Mouse (Mus musculus) forebrain, embryonic 14.5 days (tissue): ENCODE measurements at regions not wholly inside any gene's neighbourhood (a gene's known extent, or its start where the extent isn't known, plus 50 kb on each side); places are given as distances from the start of the nearest gene placed in this dataset.
A peak's percentile ranks its signal among the peaks of the same experiment; 100 is the strongest.

ENCODE experiments used
- ATAC-seq: fragments of 200-750 bp; cut with Nextera tagmentation; 2 replicates; pipeline ENCODE4 v1.8.0; 2017; ENCODE audit warnings: mild to moderate bottlenecking, moderate library complexity
- DNase-seq: peaks from one replicate; pipeline ENCODE4 v3.0.0-alpha.2; 2015; ENCODE audit warnings: low spot score
- H3K27ac ChIP-seq: fragments of 300-500 bp; sonication (generic); 2 replicates; pipeline ENCODE4 v1.5.1; 2014; ENCODE audit warnings: low read depth, mild to moderate bottlenecking, control low read depth, low read length, moderate library complexity
- H3K27me3 ChIP-seq: fragments of 300-500 bp; sonication (generic); replicated peaks from 2 replicates; pipeline ENCODE4 v1.6.1; 2014; ENCODE audit warnings: low read length, control low read depth, mixed read lengths; ENCODE audit not compliant: control insufficient read depth, insufficient read depth
- H3K36me3 ChIP-seq: fragments of 300-500 bp; sonication (generic); 2 replicates; pipeline ENCODE4 v1.6.1; 2014; ENCODE audit warnings: low read length, control low read depth; ENCODE audit not compliant: control insufficient read depth, insufficient read depth
- H3K4me1 ChIP-seq: fragments of 300-500 bp; sonication (generic); 2 replicates; pipeline ENCODE4 v1.6.1; 2014; ENCODE audit warnings: antibody characterized with exemption, low read length, control low read depth; ENCODE audit not compliant: control insufficient read depth, insufficient read depth
- H3K4me2 ChIP-seq: fragments of 300-500 bp; sonication (generic); 2 replicates; pipeline ENCODE4 v1.6.1; 2014; ENCODE audit warnings: mild to moderate bottlenecking, control low read depth, low read length
- H3K4me3 ChIP-seq: fragments of 300-500 bp; sonication (generic); 2 replicates; pipeline ENCODE4 v1.5.1; 2014; ENCODE audit warnings: low read depth, low read length, control low read depth
- H3K9ac ChIP-seq: fragments of 300-500 bp; sonication (generic); 2 replicates; pipeline ENCODE4 v1.6.1; 2014; ENCODE audit warnings: mild to moderate bottlenecking, low read length, control low read depth, moderate library complexity
- H3K9me3 ChIP-seq: fragments of 300-500 bp; sonication (generic); replicated peaks from 2 replicates; pipeline ENCODE4 v1.6.1; 2016; ENCODE audit warnings: low read length, control low read depth, mixed read lengths; ENCODE audit not compliant: control insufficient read depth
- WGBS: fragments of 180-500 bp; shearing (Covaris S2); extraction: QIAGEN DNeasy Blood & Tissue Kit; methylation state at CpG from one replicate; pipeline ENCODE4 v1.1.7; 2014; 5-methylcytosine and 5-hydroxymethylcytosine counted together

- H3K27ac ChIP-seq = no peak overlapping the region
- H3K9me3 ChIP-seq = no peaks in the 10 kb centered on the region
- no peak overlapping the region for H3K9ac ChIP-seq
- no peak overlapping the region for H3K4me2 ChIP-seq
- H3K4me3 ChIP-seq = no peak overlapping the region
- no peaks in the 10 kb centered on the region for H3K27me3 ChIP-seq
- ATAC-seq (no peak), DNase-seq (no peak)
- H3K36me3 ChIP-seq = no peaks in the 10 kb centered on the region
- WGBS = 50% methylated on average over 2 of the region's 2 CpGs
- no peaks in the 10 kb centered on the region for H3K4me1 ChIP-seq
Observed at GRCm38 (mm10) chr10:103692682-103693081, 325.1 kb downstream of the Slc6a15 start.

DNA sequence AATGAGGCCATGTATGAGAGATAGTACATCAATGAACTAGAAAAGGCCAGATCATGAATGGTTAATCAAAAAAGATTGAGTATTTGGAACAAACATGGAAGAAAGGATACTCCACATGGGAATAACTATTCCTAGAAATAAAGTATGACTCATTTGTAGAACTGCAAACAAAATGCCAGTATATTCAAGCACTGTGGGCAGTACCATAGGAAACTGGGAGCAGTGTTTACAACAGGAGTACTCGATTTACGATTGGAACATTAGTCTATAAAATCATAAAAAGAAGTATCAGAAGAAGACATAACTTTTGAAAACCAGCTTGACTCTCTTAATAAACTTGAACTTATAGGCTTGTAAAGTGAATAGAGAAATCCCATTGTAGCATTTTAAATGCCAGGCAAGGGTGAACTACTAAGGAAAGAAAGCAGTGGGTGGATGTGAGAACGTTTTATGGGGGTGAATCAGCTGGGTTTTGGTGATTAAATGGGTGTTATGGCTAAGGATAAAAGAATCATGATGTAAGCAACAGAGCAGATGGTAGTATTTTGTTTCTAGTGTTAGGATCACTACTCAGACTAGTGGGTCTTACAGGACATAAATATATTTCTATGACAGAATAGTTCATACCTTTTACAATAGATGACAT, 347.6 kb downstream of the Slc6a15 start:
- Histone ChIP-seq H3K27ac (no peak overlapping the region), H3K4me2 (no peak overlapping the region), H3K27me3 (no peaks in the 10 kb centered on the region), H3K4me3 (no peak overlapping the region), H3K36me3 (no peaks in the 10 kb centered on the region), H3K4me1 (no peaks in the 10 kb centered on the region), H3K9ac (no peak overlapping the region), H3K9me3 (no peaks in the 10 kb centered on the region)
- WGBS = 75% methylated on average over 3 of the region's 3 CpGs
- no peak for ATAC-seq
- no peak for DNase-seq

DNA sequence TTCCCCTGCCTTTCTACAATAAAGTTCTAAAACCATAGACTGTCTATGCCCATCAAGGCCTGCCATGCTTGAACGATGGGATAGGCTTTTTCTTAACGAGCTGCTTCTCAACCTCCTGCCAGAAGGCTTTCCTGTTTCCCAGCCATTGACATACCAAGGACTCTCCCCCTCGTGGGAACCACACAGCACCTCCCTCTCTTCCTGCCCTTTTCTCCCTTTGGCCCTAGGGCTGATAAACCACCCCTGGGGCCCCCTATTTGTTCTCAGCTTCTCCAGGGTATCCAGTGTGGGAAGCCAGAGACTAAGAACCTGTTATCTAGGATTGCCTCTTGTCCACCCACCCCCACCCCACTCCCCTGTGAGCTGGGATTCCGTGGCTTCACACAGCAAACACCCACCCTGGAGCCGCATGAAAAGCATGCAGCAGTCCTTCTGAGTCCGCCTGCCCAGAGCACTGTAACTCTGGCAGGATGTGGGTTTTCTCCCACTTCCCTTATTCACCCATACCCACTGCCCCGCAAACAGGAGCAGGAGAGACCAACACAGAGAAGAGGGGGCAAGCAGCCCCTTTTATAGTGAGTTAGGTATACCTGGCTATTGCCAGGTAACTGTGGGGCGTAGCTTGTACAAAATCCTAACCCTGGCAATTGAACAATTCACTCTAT, 351.5 kb downstream of the Slc6a15 start:
- H3K9me3 ChIP-seq = no peaks in the 10 kb centered on the region
- WGBS = 56% methylated on average over 8 of the region's 8 CpGs
- no peaks in the 10 kb centered on the region for H3K27me3 ChIP-seq
- DNase-seq (no peak), ATAC-seq (no peak)
- no peaks in the 10 kb centered on the region for H3K36me3 ChIP-seq
- no peak overlapping the region for H3K4me2 ChIP-seq
- H3K9ac ChIP-seq = no peak overlapping the region
- no peak overlapping the region for H3K27ac ChIP-seq
- H3K4me1 ChIP-seq = no peaks in the 10 kb centered on the region
- no peak overlapping the region for H3K4me3 ChIP-seq

- Histone ChIP-seq H3K4me2 (no peak overlapping the region), H3K4me1 (peaks cover 3% of the 10 kb centered on the region; the same call in 1 of the 2 replicates), H3K9me3 (no peaks in the 10 kb centered on the region), H3K36me3 (no peaks in the 10 kb centered on the region), H3K4me3 (no peak overlapping the region), H3K27me3 (no peaks in the 10 kb centered on the region), H3K9ac (no peak overlapping the region), H3K27ac (no peak overlapping the region)
- ATAC-seq (peak; percentile 78), DNase-seq (peak; percentile 44)
Observed at GRCm38 (mm10) chr10:103726680-103727079, 359.1 kb downstream of the Slc6a15 start.

GRCm38 (mm10) chr10:103731522-103731921, 363.9 kb downstream of the Slc6a15 start:
- WGBS = 27% methylated on average over 1 of the region's 1 CpGs
- no peaks in the 10 kb centered on the region for H3K27me3 ChIP-seq
- peaks cover 2% of the 10 kb centered on the region; the same call in 1 of the 2 replicates for H3K4me1 ChIP-seq
- no peak overlapping the region for H3K27ac ChIP-seq
- H3K4me3 ChIP-seq = no peak overlapping the region
- DNase-seq (peak; percentile 8), ATAC-seq (no peak)
- H3K9ac ChIP-seq = no peak overlapping the region
- H3K9me3 ChIP-seq = no peaks in the 10 kb centered on the region
- H3K4me2 ChIP-seq = no peak overlapping the region
- no peaks in the 10 kb centered on the region for H3K36me3 ChIP-seq

GRCm38 (mm10) chr10:103731981-103732380, 364.4 kb downstream of the Slc6a15 start:
- Histone ChIP-seq H3K27ac (no peak overlapping the region), H3K4me3 (no peak overlapping the region), H3K9me3 (no peaks in the 10 kb centered on the region), H3K4me1 (no peaks in the 10 kb centered on the region), H3K4me2 (no peak overlapping the region), H3K9ac (no peak overlapping the region), H3K36me3 (no peaks in the 10 kb centered on the region), H3K27me3 (no peaks in the 10 kb centered on the region)
- DNase-seq (peak; percentile 40), ATAC-seq (no peak)
- 49% methylated on average over 5 of the region's 5 CpGs for whole genome bisulfite sequencing

DNA sequence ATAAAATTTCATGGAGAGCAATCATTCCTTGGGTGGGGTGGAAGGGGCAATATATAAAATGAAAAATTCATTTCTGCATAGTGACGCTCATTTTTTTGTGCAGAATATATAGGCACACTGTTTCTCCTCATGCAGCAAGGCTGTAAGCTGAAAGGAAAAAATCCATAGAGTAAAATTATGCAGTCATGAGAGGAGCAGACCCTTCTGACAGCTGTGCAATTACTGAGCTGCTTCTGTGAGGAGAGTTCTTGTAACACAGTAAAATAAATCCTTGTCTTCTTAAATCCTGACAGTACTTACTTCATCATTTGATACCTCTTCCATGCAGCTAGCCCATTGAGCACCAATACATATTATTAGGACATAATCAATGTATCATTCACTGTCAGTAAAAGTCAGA, 362.7 kb upstream of the Gm21293 start:
- ATAC-seq = no peak
- Histone ChIP-seq H3K27me3 (no peaks in the 10 kb centered on the region), H3K4me2 (no peak overlapping the region), H3K27ac (no peak overlapping the region), H3K9me3 (no peaks in the 10 kb centered on the region), H3K9ac (no peak overlapping the region), H3K4me3 (no peak overlapping the region), H3K36me3 (no peaks in the 10 kb centered on the region), H3K4me1 (no peaks in the 10 kb centered on the region)
- WGBS = 89% methylated on average over 1 of the region's 1 CpGs
- DNase-seq = peak; percentile 19

DNA sequence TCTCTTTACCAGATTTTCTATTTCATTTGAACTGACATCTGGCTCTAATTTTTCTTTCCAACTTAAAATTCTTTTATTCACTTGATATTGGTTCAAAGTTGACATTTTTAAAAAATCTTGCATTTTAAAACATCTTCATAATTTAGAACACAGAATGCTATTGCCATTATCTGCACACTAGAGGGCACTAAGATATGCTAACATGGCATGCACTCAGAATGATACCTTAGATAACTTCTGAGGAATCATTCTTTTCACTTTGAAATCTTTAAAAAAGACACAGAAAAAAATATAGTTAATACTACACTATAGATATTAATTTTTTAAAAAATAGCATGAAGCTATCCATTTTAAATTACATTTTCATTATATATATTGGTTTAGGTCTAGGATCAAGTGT, 357.9 kb upstream of the Gm21293 start:
- Histone ChIP-seq H3K9me3 (no peaks in the 10 kb centered on the region), H3K4me3 (no peak overlapping the region), H3K36me3 (no peaks in the 10 kb centered on the region), H3K9ac (no peak overlapping the region), H3K4me2 (no peak overlapping the region), H3K27ac (no peak overlapping the region), H3K4me1 (no peaks in the 10 kb centered on the region), H3K27me3 (no peaks in the 10 kb centered on the region)
- no peak for ATAC-seq
- peak; percentile 54 for DNase-seq

GRCm38 (mm10) chr10:103829079-103829478, 313.7 kb upstream of the Gm21293 start:
- no peaks in the 10 kb centered on the region for H3K36me3 ChIP-seq
- H3K27me3 ChIP-seq = no peaks in the 10 kb centered on the region
- no peak for ATAC-seq
- no peak overlapping the region for H3K27ac ChIP-seq
- H3K9ac ChIP-seq = no peak overlapping the region
- no peak overlapping the region for H3K4me2 ChIP-seq
- no peaks in the 10 kb centered on the region for H3K9me3 ChIP-seq
- H3K4me3 ChIP-seq = no peak overlapping the region
- no peaks in the 10 kb centered on the region for H3K4me1 ChIP-seq
- no peak for DNase-seq
